Mouse (Mus musculus) hematopoietic multipotent progenitor cell, adult 10-12 weeks (in vitro differentiated cells): ENCODE results near the gene Clic4. TPM values are rescaled to one million over a fixed set of nuclear protein-coding genes. Genes with fewer than 3 reads are reported as not detected.

Experiments
- polyA plus RNA-seq: library from polyadenylated mRNA; stranded (reverse); fragments of >175 nt; gene quantifications from 2 replicates; pipeline ENCODE4 v1.2.3, GENCODE M21; 2012; ENCODE audit warnings: low replicate concordance

Gene Clic4
- 16.1 and 18.9 TPM in 2 replicates for polyA plus RNA-seq

GRCm38 (mm10) chr4:135272640-135273306 lies at the start of gene Clic4:
Gene Clic4 (minus strand): TSS chr4:135272814.

Other genes starting within 250 kb of the Clic4 start
- 239 and 529 TPM in 2 replicates for gene Runx3, start 152.2 kb downstream of the Clic4 start, polyA plus RNA-seq
- 302 and 539 TPM in 2 replicates for gene Srrm1, start 80.5 kb upstream of the Clic4 start, polyA plus RNA-seq
- 2.3 and 6.2 TPM in 2 replicates for gene Ncmap, start 125.4 kb upstream of the Clic4 start, polyA plus RNA-seq
- gene Rcan3, start 161.0 kb upstream of the Clic4 start, polyA plus RNA-seq: 8.4 and 13.0 TPM in 2 replicates
- gene Stpg1, start 222.0 kb upstream of the Clic4 start, polyA plus RNA-seq: 0.18 and 0.90 TPM in 2 replicates
- gene Nipal3, start 222.2 kb upstream of the Clic4 start, polyA plus RNA-seq: 60.6 and 297 TPM in 2 replicates